Mouse (Mus musculus): ENCODE results near the gene Srrm4.

The Srrm4 gene

GRCm38 (mm10) chr5:116591346-116592048, at the start of gene Srrm4:
TSS of gene Srrm4 (minus strand) at chr5:116591817.
- no peak for DNase-seq (ENCODE audit: low read depth, low spot score)

GRCm38 (mm10) chr5:116592801-116593430, 1.3 kb upstream of the Srrm4 start:
- no peak for DNase-seq (ENCODE audit: low read depth, low spot score)

- DNase-seq (ENCODE audit: low read depth, low spot score) = no peak
Measured at GRCm38 (mm10) chr5:116592049-116592800, 608 bp upstream of the Srrm4 start.

GRCm38 (mm10) chr5:116590698-116591097, 919 bp downstream of the Srrm4 start:
- no peak for DNase-seq (ENCODE audit: low read depth, low spot score)

GRCm38 (mm10) chr5:116589631-116590030, 2.0 kb downstream of the Srrm4 start:
- DNase-seq (ENCODE audit: low read depth, low spot score) = no peak

GRCm38 (mm10) chr5:116588836-116589235, 2.8 kb downstream of the Srrm4 start:
- no peak for DNase-seq (ENCODE audit: low read depth, low spot score)

GRCm38 (mm10) chr5:116579533-116579932, 12.1 kb downstream of the Srrm4 start:
- DNase-seq (ENCODE audit: low read depth, low spot score) = no peak

GRCm38 (mm10) chr5:116577082-116577481, 14.5 kb downstream of the Srrm4 start:
- no peak for DNase-seq (ENCODE audit: low read depth, low spot score)

- DNase-seq (ENCODE audit: low read depth, low spot score) = no peak
Measured at GRCm38 (mm10) chr5:116573307-116573706, 18.3 kb downstream of the Srrm4 start.

GRCm38 (mm10) chr5:116571936-116572335, 19.7 kb downstream of the Srrm4 start:
- DNase-seq (ENCODE audit: low read depth, low spot score) = no peak

- no peak for DNase-seq (ENCODE audit: low read depth, low spot score)
Measured at GRCm38 (mm10) chr5:116571232-116571861, 20.3 kb downstream of the Srrm4 start.

GRCm38 (mm10) chr5:116570566-116570965, 21.1 kb downstream of the Srrm4 start:
- no peak for DNase-seq (ENCODE audit: low read depth, low spot score)

- no peak for DNase-seq (ENCODE audit: low read depth, low spot score)
Measured at GRCm38 (mm10) chr5:116569629-116570028, 22.0 kb downstream of the Srrm4 start.

- no peak for DNase-seq (ENCODE audit: low read depth, low spot score)
Measured at GRCm38 (mm10) chr5:116568050-116568449, 23.6 kb downstream of the Srrm4 start.

GRCm38 (mm10) chr5:116567298-116567697, 24.3 kb downstream of the Srrm4 start:
- DNase-seq (ENCODE audit: low read depth, low spot score) = no peak

- no peak for DNase-seq (ENCODE audit: low read depth, low spot score)
Measured at GRCm38 (mm10) chr5:116566385-116567045, 25.1 kb downstream of the Srrm4 start.

- no peak for DNase-seq (ENCODE audit: low read depth, low spot score)
Measured at GRCm38 (mm10) chr5:116565573-116565972, 26.0 kb downstream of the Srrm4 start.

- no peak for DNase-seq (ENCODE audit: low read depth, low spot score)
Measured at GRCm38 (mm10) chr5:116564391-116564790, 27.2 kb downstream of the Srrm4 start.

- DNase-seq (ENCODE audit: low read depth, low spot score) = no peak
Measured at GRCm38 (mm10) chr5:116563713-116564112, 27.9 kb downstream of the Srrm4 start.

- DNase-seq (ENCODE audit: low read depth, low spot score) = no peak
Measured at GRCm38 (mm10) chr5:116559091-116559490, 32.5 kb downstream of the Srrm4 start.

GRCm38 (mm10) chr5:116556614-116557013, 35.0 kb downstream of the Srrm4 start:
- no peak for DNase-seq (ENCODE audit: low read depth, low spot score)

GRCm38 (mm10) chr5:116553868-116554267, 37.7 kb downstream of the Srrm4 start:
- no peak for DNase-seq (ENCODE audit: low read depth, low spot score)
